Mouse (Mus musculus): Measurements from ENCODE around the gene Myo16. TPM values are rescaled to one million over a fixed set of nuclear protein-coding genes. Genes with fewer than 3 reads are reported as not detected.

Gene Myo16
- polyA plus RNA-seq, 1 experiment from 2014 or later = 0.34 TPM

GRCm38 (mm10) chr8:10362949-10363348 is 209.2 kb downstream of the Myo16 start:
- Histone ChIP-seq H3K27me3 (ENCODE audit: control insufficient read depth, insufficient read depth, low read length) (no peaks in the 10 kb centered on the region), H3K4me3 (ENCODE audit: control insufficient read depth in 1 of 2, insufficient read depth in 1 of 2, low read depth in 1 of 2, low read length in 2 of 2) (no peak overlapping the region), H3K4me2 (ENCODE audit: low read length) (no peak overlapping the region), H3K9me3 (ENCODE audit: control insufficient read depth, low read length) (peaks cover 7% of the 10 kb centered on the region; the same call in 1 of the 2 replicates), H3K4me1 (ENCODE audit: control insufficient read depth in 2 of 2, insufficient read depth in 2 of 2, low read length in 2 of 2) (peaks cover 7 to 9% of the 10 kb centered on the region in 2 experiments; a peak in 3 of 4 replicates), H3K9ac (ENCODE audit: low read length) (no peak overlapping the region), H3K27ac (replicated peaks in 1 of 2; ENCODE audit: control insufficient read depth in 1 of 2, insufficient read depth in 1 of 2, low read depth in 2 of 2, low read length in 2 of 2) (no peak overlapping the region), H3K36me3 (ENCODE audit: control insufficient read depth, insufficient read depth, low read length) (no peaks in the 10 kb centered on the region)
- no peak for ATAC-seq (ENCODE audit: insufficient number of reproducible peaks, insufficient read depth, low FRiP score, low read depth)
- WGBS = 88% methylated on average over 2 of the region's 2 CpGs

GRCm38 (mm10) chr8:10363654-10364406 is 210.1 kb downstream of the Myo16 start:
- Histone ChIP-seq H3K4me3 (ENCODE audit: control insufficient read depth in 1 of 2, insufficient read depth in 1 of 2, low read depth in 1 of 2, low read length in 2 of 2) (peak overlapping the region; percentile 3 to 16), H3K9ac (ENCODE audit: low read length) (peak overlapping the region; percentile 27; the same call in 1 of the 2 replicates), H3K9me3 (ENCODE audit: control insufficient read depth, low read length) (peaks cover under 1% of the 10 kb centered on the region; the same call in 1 of the 2 replicates), H3K36me3 (ENCODE audit: control insufficient read depth, insufficient read depth, low read length) (no peaks in the 10 kb centered on the region), H3K27ac (replicated peaks in 1 of 2; ENCODE audit: control insufficient read depth in 1 of 2, insufficient read depth in 1 of 2, low read depth in 2 of 2, low read length in 2 of 2) (no peak overlapping the region), H3K4me2 (ENCODE audit: low read length) (peak overlapping the region; percentile 59), H3K4me1 (ENCODE audit: control insufficient read depth in 2 of 2, insufficient read depth in 2 of 2, low read length in 2 of 2) (peaks cover 7 to 9% of the 10 kb centered on the region in 2 experiments; a peak in 3 of 4 replicates), H3K27me3 (ENCODE audit: control insufficient read depth, insufficient read depth, low read length) (no peaks in the 10 kb centered on the region)
- no peak for ATAC-seq (ENCODE audit: insufficient number of reproducible peaks, insufficient read depth, low FRiP score, low read depth)
- 16% methylated on average over 13 of the region's 13 CpGs for WGBS

GRCm38 (mm10) chr8:10366141-10366540 is 212.4 kb downstream of the Myo16 start:
- Histone ChIP-seq H3K36me3 (ENCODE audit: control insufficient read depth, insufficient read depth, low read length) (no peaks in the 10 kb centered on the region), H3K27ac (replicated peaks in 1 of 2; ENCODE audit: control insufficient read depth in 1 of 2, insufficient read depth in 1 of 2, low read depth in 2 of 2, low read length in 2 of 2) (no peak overlapping the region), H3K27me3 (ENCODE audit: control insufficient read depth, insufficient read depth, low read length) (no peaks in the 10 kb centered on the region), H3K4me2 (ENCODE audit: low read length) (no peak overlapping the region), H3K4me3 (ENCODE audit: control insufficient read depth in 1 of 2, insufficient read depth in 1 of 2, low read depth in 1 of 2, low read length in 2 of 2) (no peak overlapping the region), H3K9ac (ENCODE audit: low read length) (no peak overlapping the region), H3K4me1 (ENCODE audit: control insufficient read depth in 2 of 2, insufficient read depth in 2 of 2, low read length in 2 of 2) (peaks cover 7 to 9% of the 10 kb centered on the region in 2 experiments; a peak in 3 of 4 replicates), H3K9me3 (ENCODE audit: control insufficient read depth, low read length) (no peaks in the 10 kb centered on the region)
- 92% methylated on average over 9 of the region's 9 CpGs for WGBS
- no peak for ATAC-seq (ENCODE audit: insufficient number of reproducible peaks, insufficient read depth, low FRiP score, low read depth)

GRCm38 (mm10) chr8:10372571-10372970 is 218.9 kb downstream of the Myo16 start:
- no peaks in the 10 kb centered on the region for H3K27me3 ChIP-seq (ENCODE audit: control insufficient read depth, insufficient read depth, low read length)
- no peak overlapping the region for H3K9ac ChIP-seq (ENCODE audit: low read length)
- no peaks in the 10 kb centered on the region for H3K9me3 ChIP-seq (ENCODE audit: control insufficient read depth, low read length)
- H3K4me3 ChIP-seq (ENCODE audit: control insufficient read depth in 1 of 2, insufficient read depth in 1 of 2, low read depth in 1 of 2, low read length in 2 of 2) = no peak overlapping the region
- no peak for ATAC-seq (ENCODE audit: insufficient number of reproducible peaks, insufficient read depth, low FRiP score, low read depth)
- H3K27ac ChIP-seq (replicated peaks in 1 of 2; ENCODE audit: control insufficient read depth in 1 of 2, insufficient read depth in 1 of 2, low read depth in 2 of 2, low read length in 2 of 2) = no peak overlapping the region
- H3K4me1 ChIP-seq (ENCODE audit: control insufficient read depth in 2 of 2, insufficient read depth in 2 of 2, low read length in 2 of 2) = no peaks in the 10 kb centered on the region
- no peak overlapping the region for H3K4me2 ChIP-seq (ENCODE audit: low read length)
- no peaks in the 10 kb centered on the region for H3K36me3 ChIP-seq (ENCODE audit: control insufficient read depth, insufficient read depth, low read length)
- 83% methylated on average over 2 of the region's 2 CpGs for WGBS

GRCm38 (mm10) chr8:10387143-10387542 is 233.4 kb downstream of the Myo16 start:
- Histone ChIP-seq H3K27ac (replicated peaks in 1 of 2; ENCODE audit: control insufficient read depth in 1 of 2, insufficient read depth in 1 of 2, low read depth in 2 of 2, low read length in 2 of 2) (no peak overlapping the region), H3K4me2 (ENCODE audit: low read length) (no peak overlapping the region), H3K27me3 (ENCODE audit: control insufficient read depth, insufficient read depth, low read length) (no peaks in the 10 kb centered on the region), H3K9ac (ENCODE audit: low read length) (no peak overlapping the region), H3K4me3 (ENCODE audit: control insufficient read depth in 1 of 2, insufficient read depth in 1 of 2, low read depth in 1 of 2, low read length in 2 of 2) (no peak overlapping the region), H3K36me3 (ENCODE audit: control insufficient read depth, insufficient read depth, low read length) (no peaks in the 10 kb centered on the region), H3K9me3 (ENCODE audit: control insufficient read depth, low read length) (no peaks in the 10 kb centered on the region), H3K4me1 (ENCODE audit: control insufficient read depth in 2 of 2, insufficient read depth in 2 of 2, low read length in 2 of 2) (peaks cover 2 to 3% of the 10 kb centered on the region in 2 experiments; a peak in 2 of 4 replicates)
- 67% methylated on average over 1 of the region's 1 CpGs for WGBS
- no peak for ATAC-seq (ENCODE audit: insufficient number of reproducible peaks, insufficient read depth, low FRiP score, low read depth)

- Histone ChIP-seq H3K4me3 (ENCODE audit: control insufficient read depth in 1 of 2, insufficient read depth in 1 of 2, low read depth in 1 of 2, low read length in 2 of 2) (no peak overlapping the region), H3K27ac (replicated peaks in 1 of 2; ENCODE audit: control insufficient read depth in 1 of 2, insufficient read depth in 1 of 2, low read depth in 2 of 2, low read length in 2 of 2) (no peak overlapping the region), H3K9me3 (ENCODE audit: control insufficient read depth, low read length) (no peaks in the 10 kb centered on the region), H3K4me2 (ENCODE audit: low read length) (no peak overlapping the region), H3K27me3 (ENCODE audit: control insufficient read depth, insufficient read depth, low read length) (no peaks in the 10 kb centered on the region), H3K4me1 (ENCODE audit: control insufficient read depth in 2 of 2, insufficient read depth in 2 of 2, low read length in 2 of 2) (peaks cover 2 to 3% of the 10 kb centered on the region in 2 experiments; a peak in 2 of 4 replicates), H3K36me3 (ENCODE audit: control insufficient read depth, insufficient read depth, low read length) (no peaks in the 10 kb centered on the region), H3K9ac (ENCODE audit: low read length) (no peak overlapping the region)
- WGBS = 69% methylated on average over 7 of the region's 7 CpGs
- no peak for ATAC-seq (ENCODE audit: insufficient number of reproducible peaks, insufficient read depth, low FRiP score, low read depth)
Measured at GRCm38 (mm10) chr8:10391096-10391683, 237.5 kb downstream of the Myo16 start.

GRCm38 (mm10) chr8:10391913-10392312 is 238.2 kb downstream of the Myo16 start:
- H3K9me3 ChIP-seq (ENCODE audit: control insufficient read depth, low read length) = no peaks in the 10 kb centered on the region
- ATAC-seq (ENCODE audit: insufficient number of reproducible peaks, insufficient read depth, low FRiP score, low read depth) = no peak
- no peaks in the 10 kb centered on the region for H3K27me3 ChIP-seq (ENCODE audit: control insufficient read depth, insufficient read depth, low read length)
- no peak overlapping the region for H3K4me2 ChIP-seq (ENCODE audit: low read length)
- H3K4me3 ChIP-seq (ENCODE audit: control insufficient read depth in 1 of 2, insufficient read depth in 1 of 2, low read depth in 1 of 2, low read length in 2 of 2) = no peak overlapping the region
- H3K9ac ChIP-seq (ENCODE audit: low read length) = no peak overlapping the region
- no peaks in the 10 kb centered on the region for H3K36me3 ChIP-seq (ENCODE audit: control insufficient read depth, insufficient read depth, low read length)
- WGBS = 59% methylated on average over 6 of the region's 6 CpGs
- H3K27ac ChIP-seq (replicated peaks in 1 of 2; ENCODE audit: control insufficient read depth in 1 of 2, insufficient read depth in 1 of 2, low read depth in 2 of 2, low read length in 2 of 2) = no peak overlapping the region
- peaks cover 2 to 3% of the 10 kb centered on the region in 2 experiments; a peak in 2 of 4 replicates for H3K4me1 ChIP-seq (ENCODE audit: control insufficient read depth in 2 of 2, insufficient read depth in 2 of 2, low read length in 2 of 2)

Data from heart, embryonic 14.5 days (tissue).